Mouse (Mus musculus): ENCODE measurements around the gene Them5. TPM values are rescaled to one million over a fixed set of nuclear protein-coding genes. Genes with fewer than 3 reads are reported as not detected.

The Them5 gene
- polyA plus RNA-seq, 1 experiment from 2014 or later: not detected

GRCm38 (mm10) chr3:94342552-94342951 is 653 bp downstream of the Them5 start:
- Histone ChIP-seq H3K4me2 (replicated peaks; ENCODE audit: low read depth, low read length) (no peak overlapping the region), H3K36me3 (ENCODE audit: insufficient read depth, low read length) (no peaks in the 10 kb centered on the region), H3K9me3 (ENCODE audit: low read length) (no peaks in the 10 kb centered on the region), H3K27ac (ENCODE audit: low read length) (no peak overlapping the region), H3K4me3 (ENCODE audit: low read length) (no peak overlapping the region), H3K27me3 (ENCODE audit: insufficient read depth, low read length) (no peaks in the 10 kb centered on the region), H3K9ac (replicated peaks; ENCODE audit: low read length) (no peak overlapping the region), H3K4me1 (ENCODE audit: insufficient read depth, low read length) (no peaks in the 10 kb centered on the region)
- WGBS: 61% methylated on average over 1 of the region's 1 CpGs
- ATAC-seq (ENCODE audit: low FRiP score, low TSS enrichment): no peak

GRCm38 (mm10) chr3:94344182-94344581 is 2.3 kb downstream of the Them5 start:
- no peak overlapping the region for H3K9ac ChIP-seq (replicated peaks; ENCODE audit: low read length)
- H3K27ac ChIP-seq (ENCODE audit: low read length): no peak overlapping the region
- H3K9me3 ChIP-seq (ENCODE audit: low read length): no peaks in the 10 kb centered on the region
- no peaks in the 10 kb centered on the region for H3K4me1 ChIP-seq (ENCODE audit: insufficient read depth, low read length)
- no peaks in the 10 kb centered on the region for H3K27me3 ChIP-seq (ENCODE audit: insufficient read depth, low read length)
- WGBS: 88% methylated on average over 2 of the region's 2 CpGs
- H3K4me2 ChIP-seq (replicated peaks; ENCODE audit: low read depth, low read length): no peak overlapping the region
- no peak for ATAC-seq (ENCODE audit: low FRiP score, low TSS enrichment)
- no peaks in the 10 kb centered on the region for H3K36me3 ChIP-seq (ENCODE audit: insufficient read depth, low read length)
- H3K4me3 ChIP-seq (ENCODE audit: low read length): no peak overlapping the region

- Histone ChIP-seq H3K4me3 (ENCODE audit: low read length) (no peak overlapping the region), H3K9ac (replicated peaks; ENCODE audit: low read length) (no peak overlapping the region), H3K9me3 (ENCODE audit: low read length) (no peaks in the 10 kb centered on the region), H3K36me3 (ENCODE audit: insufficient read depth, low read length) (no peaks in the 10 kb centered on the region), H3K27ac (ENCODE audit: low read length) (no peak overlapping the region), H3K4me1 (ENCODE audit: insufficient read depth, low read length) (no peaks in the 10 kb centered on the region), H3K27me3 (ENCODE audit: insufficient read depth, low read length) (no peaks in the 10 kb centered on the region), H3K4me2 (replicated peaks; ENCODE audit: low read depth, low read length) (no peak overlapping the region)
- 72% methylated on average over 3 of the region's 3 CpGs for WGBS
- no peak for ATAC-seq (ENCODE audit: low FRiP score, low TSS enrichment)
Observed at GRCm38 (mm10) chr3:94344897-94345296, 3.0 kb downstream of the Them5 start.

- Histone ChIP-seq H3K4me3 (ENCODE audit: low read length) (no peak overlapping the region), H3K27me3 (ENCODE audit: insufficient read depth, low read length) (no peaks in the 10 kb centered on the region), H3K9ac (replicated peaks; ENCODE audit: low read length) (no peak overlapping the region), H3K27ac (ENCODE audit: low read length) (no peak overlapping the region), H3K4me1 (ENCODE audit: insufficient read depth, low read length) (no peaks in the 10 kb centered on the region), H3K9me3 (ENCODE audit: low read length) (no peaks in the 10 kb centered on the region), H3K4me2 (replicated peaks; ENCODE audit: low read depth, low read length) (no peak overlapping the region), H3K36me3 (ENCODE audit: insufficient read depth, low read length) (no peaks in the 10 kb centered on the region)
- WGBS: 74% methylated on average over 2 of the region's 2 CpGs
- no peak for ATAC-seq (ENCODE audit: low FRiP score, low TSS enrichment)
Observed at GRCm38 (mm10) chr3:94348146-94348545, 6.2 kb downstream of the Them5 start.

GRCm38 (mm10) chr3:94360812-94361211 is 18.9 kb downstream of the Them5 start:
- no peaks in the 10 kb centered on the region for H3K36me3 ChIP-seq (ENCODE audit: insufficient read depth, low read length)
- no peak overlapping the region for H3K4me3 ChIP-seq (ENCODE audit: low read length)
- no peak overlapping the region for H3K4me2 ChIP-seq (replicated peaks; ENCODE audit: low read depth, low read length)
- no peak overlapping the region for H3K27ac ChIP-seq (ENCODE audit: low read length)
- ATAC-seq (ENCODE audit: low FRiP score, low TSS enrichment): no peak
- H3K27me3 ChIP-seq (ENCODE audit: insufficient read depth, low read length): peaks cover 23% of the 10 kb centered on the region
- WGBS: 6% methylated on average over 1 of the region's 1 CpGs
- H3K4me1 ChIP-seq (ENCODE audit: insufficient read depth, low read length): 0 out of 2 replicates have a peak, but pooled peaks cover 5% of the 10 kb centered on the region
- H3K9ac ChIP-seq (replicated peaks; ENCODE audit: low read length): no peak overlapping the region
- no peaks in the 10 kb centered on the region for H3K9me3 ChIP-seq (ENCODE audit: low read length)

GRCm38 (mm10) chr3:94362138-94362537 is 20.2 kb downstream of the Them5 start, which contains the start of gene C2cd4d:
Gene C2cd4d, plus strand, starts transcription at chr3:94362438.
- Histone ChIP-seq H3K27me3 (ENCODE audit: insufficient read depth, low read length) (peaks cover 26% of the 10 kb centered on the region), H3K4me1 (ENCODE audit: insufficient read depth, low read length) (0 out of 2 replicates have a peak, but pooled peaks cover 5% of the 10 kb centered on the region), H3K4me3 (ENCODE audit: low read length) (peak within 1 kb of the TSS; percentile 58), H3K9ac (replicated peaks; ENCODE audit: low read length) (peak within 1 kb of the TSS; percentile 78), H3K36me3 (ENCODE audit: insufficient read depth, low read length) (no peaks in the 10 kb centered on the region), H3K9me3 (ENCODE audit: low read length) (no peaks in the 10 kb centered on the region), H3K27ac (ENCODE audit: low read length) (no peak within 1 kb of the TSS), H3K4me2 (replicated peaks; ENCODE audit: low read depth, low read length) (peak within 1 kb of the TSS; percentile 91)
- 57% methylated on average over 7 of the region's 7 CpGs for WGBS
- ATAC-seq (ENCODE audit: low FRiP score, low TSS enrichment): no peak

GRCm38 (mm10) chr3:94363291-94364153 is 21.6 kb downstream of the Them5 start:
- peak overlapping the region; percentile 78 for H3K9ac ChIP-seq (replicated peaks; ENCODE audit: low read length)
- 5% methylated on average over 94 of the region's 97 CpGs for WGBS
- peak overlapping the region; percentile 58 for H3K4me3 ChIP-seq (ENCODE audit: low read length)
- no peak overlapping the region for H3K27ac ChIP-seq (ENCODE audit: low read length)
- H3K9me3 ChIP-seq (ENCODE audit: low read length): no peaks in the 10 kb centered on the region
- H3K27me3 ChIP-seq (ENCODE audit: insufficient read depth, low read length): peaks cover 26% of the 10 kb centered on the region
- H3K4me1 ChIP-seq (ENCODE audit: insufficient read depth, low read length): 0 out of 2 replicates have a peak, but pooled peaks cover 5% of the 10 kb centered on the region
- H3K4me2 ChIP-seq (replicated peaks; ENCODE audit: low read depth, low read length): peak overlapping the region; percentile 91
- ATAC-seq (ENCODE audit: low FRiP score, low TSS enrichment): peak; percentile 80
- H3K36me3 ChIP-seq (ENCODE audit: insufficient read depth, low read length): no peaks in the 10 kb centered on the region

GRCm38 (mm10) chr3:94364154-94364526 is 22.2 kb downstream of the Them5 start:
- H3K27ac ChIP-seq (ENCODE audit: low read length): no peak overlapping the region
- H3K4me2 ChIP-seq (replicated peaks; ENCODE audit: low read depth, low read length): peak overlapping the region; percentile 91
- peaks cover 26% of the 10 kb centered on the region for H3K27me3 ChIP-seq (ENCODE audit: insufficient read depth, low read length)
- H3K9ac ChIP-seq (replicated peaks; ENCODE audit: low read length): peak overlapping the region; percentile 78
- H3K4me1 ChIP-seq (ENCODE audit: insufficient read depth, low read length): 0 out of 2 replicates have a peak, but pooled peaks cover 5% of the 10 kb centered on the region
- no peaks in the 10 kb centered on the region for H3K9me3 ChIP-seq (ENCODE audit: low read length)
- WGBS: 6% methylated on average over 14 of the region's 23 CpGs
- H3K4me3 ChIP-seq (ENCODE audit: low read length): peak overlapping the region; percentile 58
- ATAC-seq (ENCODE audit: low FRiP score, low TSS enrichment): peak; percentile 56; the same call in 1 of the 2 replicates
- no peaks in the 10 kb centered on the region for H3K36me3 ChIP-seq (ENCODE audit: insufficient read depth, low read length)

GRCm38 (mm10) chr3:94366761-94367160 is 24.9 kb downstream of the Them5 start:
- Histone ChIP-seq H3K36me3 (ENCODE audit: insufficient read depth, low read length) (no peaks in the 10 kb centered on the region), H3K4me3 (ENCODE audit: low read length) (no peak overlapping the region), H3K9me3 (ENCODE audit: low read length) (no peaks in the 10 kb centered on the region), H3K9ac (replicated peaks; ENCODE audit: low read length) (no peak overlapping the region), H3K27me3 (ENCODE audit: insufficient read depth, low read length) (peaks cover 26% of the 10 kb centered on the region), H3K27ac (ENCODE audit: low read length) (no peak overlapping the region), H3K4me1 (ENCODE audit: insufficient read depth, low read length) (peaks cover 9% of the 10 kb centered on the region), H3K4me2 (replicated peaks; ENCODE audit: low read depth, low read length) (no peak overlapping the region)
- 22% methylated on average over 3 of the region's 3 CpGs for WGBS
- no peak for ATAC-seq (ENCODE audit: low FRiP score, low TSS enrichment)

GRCm38 (mm10) chr3:94367511-94367910 is 25.6 kb downstream of the Them5 start:
- ATAC-seq (ENCODE audit: low FRiP score, low TSS enrichment): no peak
- H3K27me3 ChIP-seq (ENCODE audit: insufficient read depth, low read length): peaks cover 22% of the 10 kb centered on the region
- H3K4me1 ChIP-seq (ENCODE audit: insufficient read depth, low read length): peaks cover 14% of the 10 kb centered on the region
- H3K4me2 ChIP-seq (replicated peaks; ENCODE audit: low read depth, low read length): no peak overlapping the region
- no peaks in the 10 kb centered on the region for H3K9me3 ChIP-seq (ENCODE audit: low read length)
- no peaks in the 10 kb centered on the region for H3K36me3 ChIP-seq (ENCODE audit: insufficient read depth, low read length)
- H3K27ac ChIP-seq (ENCODE audit: low read length): no peak overlapping the region
- H3K4me3 ChIP-seq (ENCODE audit: low read length): no peak overlapping the region
- WGBS: 81% methylated on average over 6 of the region's 6 CpGs
- H3K9ac ChIP-seq (replicated peaks; ENCODE audit: low read length): no peak overlapping the region
